Mouse (Mus musculus): ENCODE measurements around the gene Stim2.

Stim2 gene

GRCm38 (mm10) chr5:54110789-54111188, 112.5 kb downstream of the Stim2 start:
- no peak for DNase-seq (ENCODE audit: low read depth in 2 of 2, low spot score in 2 of 2)

GRCm38 (mm10) chr5:54113284-54113683, 115.0 kb downstream of the Stim2 start:
- peak; percentile 37 to 59 for DNase-seq (ENCODE audit: low read depth in 2 of 2, low spot score in 2 of 2)

GRCm38 (mm10) chr5:54116538-54116937, 118.2 kb downstream of the Stim2 start:
- DNase-seq (ENCODE audit: low read depth in 2 of 2, low spot score in 2 of 2), result no peak

GRCm38 (mm10) chr5:54118410-54119212, 120.3 kb downstream of the Stim2 start:
- no peak for DNase-seq (ENCODE audit: low read depth in 2 of 2, low spot score in 2 of 2)

GRCm38 (mm10) chr5:54148091-54148795, 149.9 kb downstream of the Stim2 start:
- no peak for DNase-seq (ENCODE audit: low read depth in 2 of 2, low spot score in 2 of 2)

GRCm38 (mm10) chr5:54154503-54155226, 156.4 kb downstream of the Stim2 start:
- DNase-seq (ENCODE audit: low read depth in 2 of 2, low spot score in 2 of 2), result no peak

- DNase-seq (ENCODE audit: low read depth in 2 of 2, low spot score in 2 of 2), result no peak
Observed at GRCm38 (mm10) chr5:54155227-54155776, 157.0 kb downstream of the Stim2 start.

- DNase-seq (ENCODE audit: low read depth in 2 of 2, low spot score in 2 of 2), result no peak
Observed at GRCm38 (mm10) chr5:54155916-54156315, 157.6 kb downstream of the Stim2 start.

GRCm38 (mm10) chr5:54156944-54157527, 158.7 kb downstream of the Stim2 start:
- DNase-seq (ENCODE audit: low read depth in 2 of 2, low spot score in 2 of 2), result no peak

- DNase-seq (ENCODE audit: low read depth in 2 of 2, low spot score in 2 of 2), result no peak
Observed at GRCm38 (mm10) chr5:54158230-54158629, 159.9 kb downstream of the Stim2 start.

- no peak for DNase-seq (ENCODE audit: low read depth in 2 of 2, low spot score in 2 of 2)
Observed at GRCm38 (mm10) chr5:54159156-54159793, 161.0 kb downstream of the Stim2 start.

GRCm38 (mm10) chr5:54160561-54160960, 162.3 kb downstream of the Stim2 start:
- no peak for DNase-seq (ENCODE audit: low read depth in 2 of 2, low spot score in 2 of 2)

GRCm38 (mm10) chr5:54163890-54164289, 165.6 kb downstream of the Stim2 start:
- DNase-seq (ENCODE audit: low read depth in 2 of 2, low spot score in 2 of 2), result no peak
